Mouse (Mus musculus): ENCODE results near the gene Piezo1.
A peak's percentile ranks its signal among the peaks of the same experiment; 100 is the strongest.

Gene Piezo1

GRCm38 (mm10) chr8:122511552-122511951 is 39.6 kb downstream of the Piezo1 start:
- DNase-seq (ENCODE audit: extremely low read depth, low read depth, low spot score), result no peak

DNA sequence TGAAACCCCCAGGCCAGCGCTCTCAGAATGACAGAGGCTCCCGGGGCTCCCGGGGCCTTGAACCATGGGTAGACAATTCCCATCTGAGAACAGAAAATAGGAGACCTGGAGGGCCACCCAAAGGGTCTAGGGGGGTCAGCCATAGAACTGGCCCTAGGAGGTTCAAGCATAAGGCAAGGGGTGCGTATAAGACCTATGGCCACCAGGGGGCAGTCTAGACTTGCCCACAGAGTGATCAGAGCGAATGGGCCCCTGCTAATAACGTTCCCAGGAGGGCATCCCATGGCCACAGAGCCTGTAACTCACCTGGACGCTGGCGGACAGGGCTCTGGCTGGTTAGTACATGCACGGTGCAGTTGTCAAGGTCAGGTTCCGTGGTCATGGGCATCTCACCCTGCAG is 50.3 kb downstream of the Piezo1 start:
- no peak for DNase-seq (ENCODE audit: extremely low read depth, low read depth, low spot score)

DNA sequence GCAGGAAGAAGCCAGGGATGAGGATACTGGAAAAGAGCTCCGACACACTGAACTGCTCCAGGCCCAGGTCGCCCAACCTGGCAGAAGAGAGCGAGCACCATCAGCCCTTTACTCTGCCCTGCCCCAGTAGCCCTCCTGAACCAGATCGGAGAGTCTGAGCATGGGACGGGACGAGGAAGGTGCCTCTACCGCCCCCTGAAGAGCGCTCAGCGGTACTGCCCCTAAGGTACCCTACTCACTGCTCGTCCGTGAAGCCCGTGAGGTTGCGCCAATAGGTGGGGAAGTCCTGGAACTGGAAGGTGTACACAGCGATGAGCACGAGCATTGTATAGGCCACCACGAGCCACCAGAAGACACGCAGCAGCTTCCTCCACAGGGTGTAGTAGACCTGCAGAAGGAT is 53.2 kb downstream of the Piezo1 start:
- no peak for DNase-seq (ENCODE audit: extremely low read depth, low read depth, low spot score)

DNA sequence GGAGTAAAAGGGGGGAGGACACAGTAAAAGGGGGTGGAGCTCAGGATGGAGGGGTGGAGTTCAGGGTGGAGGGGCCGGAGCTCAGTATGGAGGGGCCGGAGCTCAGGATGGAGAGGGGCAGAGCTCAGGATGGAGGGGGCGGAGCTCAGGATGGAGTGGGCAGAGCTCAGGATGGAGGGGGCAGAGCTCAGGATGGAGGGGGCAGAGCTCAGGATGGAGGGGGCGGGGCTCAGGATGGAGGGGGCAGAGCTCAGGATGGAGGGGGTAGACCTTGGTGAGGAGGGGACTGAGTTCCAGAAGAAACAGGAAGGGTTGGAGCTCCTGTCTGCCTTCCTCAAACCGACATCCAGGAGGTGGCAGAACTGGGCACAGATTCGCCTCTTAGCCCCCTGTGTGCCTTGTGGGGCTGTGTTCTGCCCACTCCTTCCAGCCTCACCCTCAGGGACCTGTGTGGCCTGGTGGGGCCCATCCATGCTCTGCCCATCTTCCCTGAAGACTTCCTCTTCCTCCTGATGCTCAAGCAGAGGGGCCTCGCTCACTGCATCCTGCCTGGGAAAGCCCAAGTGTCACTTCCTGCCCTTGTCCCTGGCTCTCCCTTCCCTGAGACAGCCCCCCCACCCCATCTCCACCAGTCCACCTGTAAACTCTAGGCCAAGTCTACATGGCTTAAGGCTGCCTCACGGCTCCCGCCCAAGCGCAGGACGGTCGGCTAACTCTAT is 54.0 kb downstream of the Piezo1 start:
- DNase-seq (ENCODE audit: extremely low read depth, low read depth, low spot score), result no peak

GRCm38 (mm10) chr8:122488387-122488786 is 62.7 kb downstream of the Piezo1 start:
- no peak for DNase-seq (ENCODE audit: extremely low read depth, low read depth, low spot score)

DNA sequence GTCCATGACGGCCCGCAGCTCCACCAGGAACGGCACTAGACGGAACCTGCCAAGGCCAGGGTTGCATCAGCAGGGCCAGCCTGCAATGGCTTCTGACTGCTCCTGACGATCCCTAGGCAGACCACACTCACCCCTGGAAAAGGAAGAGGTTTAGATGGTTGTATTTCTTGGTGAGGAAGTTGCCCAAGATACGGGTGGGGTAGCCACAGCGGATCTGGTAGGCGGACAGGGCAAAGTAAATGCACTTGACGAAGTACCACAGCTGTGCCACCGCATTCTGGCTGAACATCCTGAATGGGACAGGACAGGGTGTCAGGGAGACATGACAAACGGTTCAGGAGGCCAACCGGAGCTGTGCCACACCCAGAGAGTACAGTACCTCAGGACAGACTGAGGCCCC is 66.3 kb downstream of the Piezo1 start:
- DNase-seq (ENCODE audit: extremely low read depth, low read depth, low spot score), result no peak

- no peak for DNase-seq (ENCODE audit: extremely low read depth, low read depth, low spot score)
These were observed 67.3 kb downstream of the Piezo1 start for GRCm38 (mm10) chr8:122483877-122484276.

GRCm38 (mm10) chr8:122482448-122482847 is 68.7 kb downstream of the Piezo1 start:
- no peak for DNase-seq (ENCODE audit: extremely low read depth, low read depth, low spot score)

- no peak for DNase-seq (ENCODE audit: extremely low read depth, low read depth, low spot score)
These were observed 75.4 kb downstream of the Piezo1 start, which contains the start of the genes Rnf166 and Ctu2 for GRCm38 (mm10) chr8:122475580-122476320. TSS of gene Rnf166 (minus strand) at chr8:122476064. TSS of gene Ctu2 (plus strand) at chr8:122476143.

DNA sequence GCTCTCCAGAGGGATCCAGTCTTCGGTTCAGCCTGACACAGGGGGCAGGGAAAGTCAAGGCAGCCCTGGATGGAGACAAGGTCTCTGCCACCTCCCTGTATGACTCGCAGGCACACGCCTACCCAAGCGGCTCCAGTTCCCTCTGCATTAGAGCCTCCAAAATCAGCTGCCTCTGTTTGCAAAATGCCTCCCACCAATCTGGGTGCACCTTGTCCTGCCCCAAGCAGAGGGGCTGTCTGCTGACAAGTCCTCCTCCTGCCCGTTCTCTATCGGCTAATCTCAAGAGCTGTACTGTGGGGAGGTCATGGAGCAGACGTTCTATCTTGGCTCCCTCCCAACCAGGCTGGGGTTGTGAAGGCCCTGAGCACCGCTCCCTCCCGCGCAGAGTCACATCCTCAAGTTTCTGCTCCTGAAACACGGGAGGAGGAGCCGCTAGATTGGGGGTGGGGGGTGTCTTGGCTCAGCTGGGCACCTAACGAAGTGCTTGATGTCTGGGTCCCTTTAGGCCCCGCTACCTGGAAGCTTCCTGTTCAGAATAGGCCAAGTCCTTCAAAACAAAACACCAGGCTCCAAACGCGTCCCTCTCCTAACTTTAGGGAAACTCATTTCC is 76.1 kb downstream of the Piezo1 start:
- no peak for DNase-seq (ENCODE audit: extremely low read depth, low read depth, low spot score)

- no peak for DNase-seq (ENCODE audit: extremely low read depth, low read depth, low spot score)
These were observed 77.2 kb downstream of the Piezo1 start for GRCm38 (mm10) chr8:122473911-122474421.

- DNase-seq (ENCODE audit: extremely low read depth, low read depth, low spot score), result no peak
These were observed 80.4 kb downstream of the Piezo1 start for GRCm38 (mm10) chr8:122470691-122471090.

GRCm38 (mm10) chr8:122469965-122470364 is 81.2 kb downstream of the Piezo1 start:
- DNase-seq (ENCODE audit: extremely low read depth, low read depth, low spot score), result no peak

DNA sequence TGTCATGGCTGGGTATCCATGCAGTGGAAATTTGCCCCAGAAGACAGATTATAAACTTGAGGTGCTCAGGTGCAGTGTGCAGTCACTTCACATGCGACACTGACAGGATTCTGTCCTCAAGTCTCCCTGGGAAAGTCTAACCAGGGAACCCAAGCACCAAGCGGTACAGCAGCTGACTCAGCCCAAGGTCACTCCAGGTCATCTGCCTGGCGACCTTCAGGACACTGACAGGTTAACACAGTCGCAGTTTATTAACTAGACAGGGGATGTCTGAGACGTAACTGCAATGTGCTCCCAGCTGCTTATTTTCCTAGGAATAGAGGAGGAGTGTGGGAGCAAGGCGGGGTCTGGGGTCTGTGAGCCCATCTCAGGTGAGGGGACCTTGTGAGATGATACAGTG is 81.7 kb downstream of the Piezo1 start:
- DNase-seq (ENCODE audit: extremely low read depth, low read depth, low spot score), result no peak

GRCm38 (mm10) chr8:122467816-122468215 is 83.3 kb downstream of the Piezo1 start:
- no peak for DNase-seq (ENCODE audit: extremely low read depth, low read depth, low spot score)

DNA sequence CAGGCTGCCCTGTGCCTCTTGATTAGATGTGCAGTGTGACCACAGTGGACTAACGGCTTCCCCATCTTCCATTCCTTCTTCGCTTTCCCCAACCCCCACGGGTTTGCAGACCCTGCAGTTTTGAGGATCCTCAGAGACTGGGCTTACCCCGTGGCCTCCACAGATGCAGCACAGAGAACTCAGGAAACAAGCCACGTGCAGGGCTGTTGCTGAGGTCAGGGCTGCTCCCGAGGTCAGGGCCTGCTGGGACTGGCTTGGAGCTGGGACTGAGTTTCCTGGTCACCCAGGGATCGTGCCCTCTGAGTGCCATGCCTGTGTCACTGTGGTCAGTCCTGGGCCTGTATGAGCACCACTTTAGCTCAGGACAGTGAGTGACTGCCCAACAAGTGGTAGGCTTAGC is 86.1 kb downstream of the Piezo1 start:
- no peak for DNase-seq (ENCODE audit: extremely low read depth, low read depth, low spot score)

DNA sequence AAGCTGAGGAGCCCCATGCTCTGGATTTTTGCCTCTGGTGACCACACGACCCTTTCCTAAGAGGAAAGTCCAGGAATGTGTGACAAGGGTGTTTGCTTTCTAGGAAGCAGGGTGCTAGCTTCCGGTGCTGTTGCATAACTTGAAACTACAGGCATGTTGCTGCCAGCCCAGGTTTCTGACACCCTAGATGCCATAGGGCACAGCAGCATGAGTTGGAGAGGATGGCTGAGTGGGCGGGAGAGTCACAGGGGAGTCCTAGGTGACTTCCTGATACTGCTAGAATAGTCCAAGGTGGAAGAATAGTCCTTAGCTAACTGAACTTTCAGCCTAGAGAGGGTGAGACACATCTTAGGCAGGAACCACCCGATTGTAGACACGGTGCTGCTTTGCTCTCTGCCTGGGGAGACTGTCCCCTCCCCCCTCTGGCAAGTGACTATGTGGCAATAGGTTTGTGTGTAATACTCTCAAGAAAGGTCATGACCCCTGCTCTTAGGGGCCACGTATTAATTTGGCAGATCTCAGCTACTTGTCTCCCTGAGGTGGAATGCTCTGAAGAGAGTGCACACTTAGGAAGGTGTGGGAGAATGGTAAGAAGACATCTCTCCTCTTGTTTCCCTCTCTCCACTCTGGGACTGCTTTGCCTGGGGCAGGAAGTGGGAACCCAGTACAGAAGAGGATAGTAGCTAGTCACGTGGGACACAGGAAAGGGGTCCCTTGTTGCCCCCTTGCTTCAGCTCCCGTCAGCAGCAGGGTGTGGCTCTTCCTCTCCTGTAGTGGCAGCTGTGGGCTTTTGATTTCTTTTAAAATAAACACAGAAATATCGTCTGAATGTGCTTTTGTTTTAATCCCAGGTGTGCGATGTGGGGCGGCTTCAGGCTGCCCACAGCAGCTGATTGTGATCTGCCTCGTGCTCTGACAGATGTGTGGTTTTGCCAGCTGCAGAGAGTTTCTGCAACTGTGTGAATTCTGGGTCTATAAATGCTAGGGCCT is 87.2 kb downstream of the Piezo1 start:
- peak; percentile 54 for DNase-seq (ENCODE audit: extremely low read depth, low read depth, low spot score)

- no peak for DNase-seq (ENCODE audit: extremely low read depth, low read depth, low spot score)
These were observed 88.6 kb downstream of the Piezo1 start for GRCm38 (mm10) chr8:122462510-122462909.

GRCm38 (mm10) chr8:122461473-122462148 is 89.5 kb downstream of the Piezo1 start:
- peak; percentile 96 for DNase-seq (ENCODE audit: extremely low read depth, low read depth, low spot score)
